Mouse (Mus musculus) ES-E14 (cell line): ENCODE results near the gene Ereg.

Experiments
- CHD2 ChIP-seq: IDR thresholded peaks from 2 replicates; pipeline ENCODE4 v1.6.1; 2014; ENCODE audit warnings: mild to moderate bottlenecking, low read depth, low read length, inconsistent platforms
- HCFC1 ChIP-seq: IDR thresholded peaks from 2 replicates; pipeline ENCODE4 v1.6.1; 2012; ENCODE audit warnings: low read length, inconsistent platforms, borderline replicate concordance; ENCODE audit not compliant: insufficient read depth
- MAFK ChIP-seq: IDR thresholded peaks from 2 replicates; pipeline ENCODE4 v1.6.1; 2014; ENCODE audit warnings: mild to moderate bottlenecking, low read depth, low read length, inconsistent platforms; ENCODE audit not compliant: insufficient read depth
- ZC3H11A ChIP-seq: IDR thresholded peaks from 2 replicates; pipeline ENCODE4 v1.6.1; 2012; ENCODE audit warnings: low read depth, mild to moderate bottlenecking, inconsistent platforms, low read length, borderline replicate concordance
- ZNF384 ChIP-seq: IDR thresholded peaks from 2 replicates; pipeline ENCODE4 v1.6.1; 2012; ENCODE audit warnings: low read depth, low read length, inconsistent platforms

DNA sequence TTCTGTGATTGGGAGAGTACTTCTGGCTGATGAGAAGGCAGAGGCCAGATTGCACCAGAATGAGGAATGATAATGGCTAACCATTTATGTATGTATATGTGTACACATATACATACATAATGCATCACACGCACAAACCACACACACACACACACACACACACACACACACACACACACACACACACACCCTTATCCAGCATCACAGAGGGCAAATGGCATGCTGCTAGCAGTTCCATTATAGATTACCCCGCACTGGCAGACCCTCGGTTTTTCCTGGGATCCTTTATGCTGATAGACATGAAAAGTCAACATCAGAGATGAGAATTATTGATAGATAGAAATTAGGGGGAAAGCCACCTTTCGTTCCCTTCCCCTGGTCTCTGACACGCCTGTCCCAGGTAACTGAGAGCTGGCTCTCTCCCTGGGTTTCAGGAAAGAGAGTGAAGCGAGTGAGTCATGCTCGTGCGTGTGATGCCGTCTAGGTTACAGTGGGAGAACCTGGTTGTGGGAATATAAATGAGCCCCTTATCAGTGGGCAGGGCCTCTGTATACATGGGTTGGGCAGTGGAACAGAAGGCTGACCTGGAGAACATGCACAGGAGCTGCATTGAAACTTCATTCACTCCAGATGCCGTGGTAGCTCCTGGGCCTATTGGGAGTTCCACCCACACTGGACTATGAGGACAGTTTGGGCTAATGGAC, 23.6 kb downstream of the Ereg start:
- no peak for TF ChIP-seq ZNF384
- no peak for TF ChIP-seq HCFC1
- no peak for TF ChIP-seq MAFK
- TF ChIP-seq CHD2 = no peak
- no peak for TF ChIP-seq ZC3H11A
